Mouse (Mus musculus) erythroblast, adult 5-6 weeks (primary cell): ENCODE data around the gene Ubtd2. TPM values are rescaled to one million over a fixed set of nuclear protein-coding genes. Genes with fewer than 3 reads are reported as not detected.
"Not testable (repeated sequence)": the region's sequence is repeated elsewhere in the genome, so short reads cannot be mapped to it uniquely, and the experiment has no call there.

Experiments
- ATAC-seq: replicated peaks from 2 replicates; pipeline ENCODE4 v1.8.0; 2016; ENCODE audit warnings: moderate number of reproducible peaks, mild to moderate bottlenecking, moderate TSS enrichment, inconsistent platforms; ENCODE audit not compliant: poor library complexity, low FRiP score, severe bottlenecking
- total RNA-seq, 2 experiments: library from RNA; stranded (forward) in 1 of 2; stranded (reverse) in 1 of 2; fragments of 150-400 nt in 1 of 2; fragments of 200-764, 138-1000 nt in 1 of 2; gene quantifications; 2 replicates each; pipeline versions ENCODE4 v1.2.3 to v1.2.4; 2015 to 2017; ENCODE audit warnings: low replicate concordance in 2 of 2

The Ubtd2 gene
- total RNA-seq, 2 experiments from 2014 or later: 0.58 TPM; not detected in 1

DNA sequence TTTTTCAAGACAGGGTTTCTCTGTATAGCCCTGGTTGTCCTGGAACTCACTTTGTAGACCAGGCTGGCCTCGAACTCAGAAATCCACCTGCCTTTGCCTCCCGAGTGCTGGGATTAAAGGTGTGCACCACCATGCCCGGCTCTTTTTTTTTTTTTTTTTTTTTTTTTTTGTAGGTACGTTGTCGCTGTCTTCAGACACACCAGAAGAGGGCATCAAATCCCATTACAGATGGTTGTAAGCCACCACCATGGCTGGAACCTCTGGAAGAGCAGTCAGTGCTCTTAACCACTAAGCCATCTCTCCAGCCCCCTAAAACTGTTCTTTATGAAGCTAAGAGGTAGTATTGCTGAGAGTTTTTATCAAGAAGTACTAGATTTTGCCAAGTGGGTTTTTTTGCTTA lies 59.7 kb downstream of the Ubtd2 start:
- ATAC-seq: not testable (repeated sequence)

DNA sequence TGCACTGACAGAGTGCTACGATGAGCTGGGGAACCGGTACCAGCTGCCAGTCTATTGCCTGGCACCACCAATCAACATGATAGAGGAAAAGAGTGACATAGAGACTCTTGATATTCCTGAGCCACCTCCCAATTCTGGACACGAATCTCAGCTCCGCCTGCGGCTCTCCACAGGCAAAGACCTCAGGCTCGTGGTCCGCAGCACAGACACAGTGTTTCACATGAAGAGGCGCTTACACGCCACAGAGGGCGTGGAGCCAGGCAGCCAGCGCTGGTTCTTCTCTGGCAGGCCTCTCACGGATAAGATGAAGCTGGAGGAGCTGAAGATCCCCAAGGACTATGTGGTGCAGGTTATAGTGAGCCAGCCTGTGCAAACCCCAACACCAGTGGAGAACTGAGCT lies 60.9 kb downstream of the Ubtd2 start:
- no peak for ATAC-seq

DNA sequence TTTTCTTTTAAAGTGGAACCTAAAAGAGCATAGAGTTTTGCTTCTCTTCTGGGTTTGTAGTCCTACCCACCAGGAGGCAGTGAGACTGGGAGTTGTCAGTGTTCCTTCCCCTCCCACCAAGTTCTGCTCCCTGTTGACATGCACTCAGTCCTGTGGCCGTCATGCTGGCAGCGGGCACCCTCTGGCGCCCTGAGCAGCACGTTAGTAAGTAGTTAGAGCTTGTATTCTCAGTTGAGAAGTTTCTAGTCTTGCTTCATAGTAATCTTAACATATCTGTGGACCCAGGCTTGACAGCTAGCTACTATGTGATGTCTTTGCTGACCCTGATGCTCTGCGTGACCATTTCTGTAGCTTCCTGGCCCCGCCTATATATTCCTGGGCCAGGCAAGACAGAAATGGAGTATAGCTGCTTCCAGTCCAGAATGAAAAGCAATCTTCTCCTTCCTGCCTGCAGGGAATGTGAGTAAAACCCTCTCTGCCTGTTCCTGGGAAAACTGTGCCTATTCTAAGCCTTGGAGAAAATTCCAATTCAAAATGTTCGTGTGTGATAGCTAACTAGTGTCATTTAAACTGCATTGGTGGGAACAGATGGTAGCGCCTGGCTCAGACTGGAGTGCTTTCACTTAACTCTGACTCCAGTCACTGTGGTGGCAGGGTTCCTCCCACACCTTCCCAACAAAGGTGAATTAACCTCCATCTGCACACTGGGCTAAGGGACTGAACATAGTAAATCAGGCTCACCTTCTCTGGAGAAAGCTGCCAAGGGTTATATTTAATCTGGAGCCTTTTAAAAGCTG lies 61.9 kb downstream of the Ubtd2 start:
- ATAC-seq: no peak

DNA sequence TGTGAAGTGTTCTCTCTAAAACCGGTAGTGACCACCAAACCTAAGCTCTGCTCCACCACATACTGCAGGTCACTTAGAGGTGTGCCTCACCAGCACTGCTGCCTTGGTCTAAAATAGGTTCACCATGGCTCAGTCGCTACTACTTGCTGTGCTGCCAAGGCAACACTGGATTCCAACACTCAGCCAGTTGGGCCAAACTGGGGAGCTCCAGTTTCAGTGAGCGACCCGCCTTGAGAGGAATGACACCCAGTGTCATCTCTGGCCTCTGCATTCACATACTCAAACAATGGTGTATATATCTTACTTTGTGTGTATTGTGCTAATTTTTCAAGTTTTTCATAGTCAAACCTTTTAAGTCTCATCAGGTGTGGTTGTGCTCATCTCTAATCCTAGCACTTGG lies 63.6 kb downstream of the Ubtd2 start:
- ATAC-seq: no peak

DNA sequence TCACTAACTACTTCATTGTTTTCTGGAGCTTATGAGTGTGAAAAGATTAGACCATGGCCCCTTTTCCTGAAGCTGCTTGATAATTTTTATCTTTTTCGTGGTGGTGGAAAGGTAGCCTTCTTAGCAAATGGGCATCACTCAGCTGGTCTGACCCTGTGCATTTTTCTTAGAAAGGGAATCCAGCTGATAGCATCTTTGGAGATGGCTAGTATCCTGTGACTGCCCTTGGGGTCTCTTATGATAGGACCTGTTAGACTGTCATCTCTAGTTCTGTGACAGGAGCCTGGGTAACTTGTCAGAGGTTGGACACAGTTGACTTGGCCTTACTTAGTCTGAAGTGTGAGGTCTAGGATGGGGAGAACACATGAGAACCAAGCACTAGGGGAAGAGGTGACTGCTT lies 64.2 kb downstream of the Ubtd2 start:
- ATAC-seq: no peak

DNA sequence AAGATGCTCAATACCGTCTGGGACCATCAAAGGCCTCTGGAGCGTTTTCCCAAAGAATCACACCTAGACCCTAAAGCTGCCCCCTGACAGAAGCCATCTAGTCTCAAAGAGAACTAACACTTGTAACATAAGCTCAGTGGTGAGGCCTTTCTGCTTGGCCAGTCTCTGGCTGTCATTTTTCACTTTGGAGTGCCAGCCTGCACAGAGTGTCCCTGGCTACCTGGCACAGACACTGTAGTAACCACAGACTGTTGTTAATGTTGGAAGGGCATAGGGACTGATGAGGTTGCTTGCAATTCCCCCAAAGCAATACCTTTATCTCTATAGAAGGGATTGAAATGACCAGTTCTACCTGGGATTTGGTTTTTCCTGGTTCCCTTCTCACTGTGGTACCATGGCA lies 66.1 kb downstream of the Ubtd2 start:
- no peak for ATAC-seq

DNA sequence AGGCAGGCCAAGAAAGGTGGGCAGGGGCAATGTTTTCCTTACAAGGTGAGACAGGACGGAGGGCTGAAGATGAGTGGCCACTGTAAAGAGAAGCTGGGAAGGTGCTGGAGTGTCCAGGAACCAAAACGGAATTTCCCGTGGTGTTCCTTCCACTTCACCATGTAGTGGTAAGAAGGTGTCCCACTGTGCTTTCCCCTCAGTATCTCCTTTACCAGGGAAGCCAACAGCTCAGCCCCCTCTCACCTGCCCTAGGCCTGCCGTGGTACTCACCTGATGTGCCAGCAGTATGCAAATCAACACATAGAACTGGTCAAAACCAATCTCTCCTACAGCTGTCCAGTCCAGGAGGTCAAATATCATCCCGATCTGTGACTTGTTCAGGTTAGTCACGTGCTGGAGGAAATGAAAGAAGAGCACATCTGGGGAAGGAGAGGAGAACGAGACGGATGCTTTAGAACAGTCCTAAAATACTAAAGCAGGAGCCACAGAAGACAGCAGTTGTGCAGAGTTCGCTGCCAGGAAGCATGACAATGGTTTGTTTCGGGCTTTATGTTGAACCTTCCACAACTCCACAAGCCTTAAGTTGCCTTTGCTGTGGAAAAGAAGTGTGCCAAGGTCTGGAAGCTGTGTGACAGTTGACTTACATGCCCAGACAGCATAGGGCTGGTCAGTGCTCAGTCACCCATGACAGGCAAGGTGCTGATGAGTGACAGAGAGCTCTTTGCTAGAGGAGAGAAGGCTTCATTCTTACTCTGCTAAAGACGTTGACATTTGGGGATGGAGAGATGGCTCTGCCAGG lies 69.2 kb downstream of the Ubtd2 start:
- ATAC-seq: no peak

DNA sequence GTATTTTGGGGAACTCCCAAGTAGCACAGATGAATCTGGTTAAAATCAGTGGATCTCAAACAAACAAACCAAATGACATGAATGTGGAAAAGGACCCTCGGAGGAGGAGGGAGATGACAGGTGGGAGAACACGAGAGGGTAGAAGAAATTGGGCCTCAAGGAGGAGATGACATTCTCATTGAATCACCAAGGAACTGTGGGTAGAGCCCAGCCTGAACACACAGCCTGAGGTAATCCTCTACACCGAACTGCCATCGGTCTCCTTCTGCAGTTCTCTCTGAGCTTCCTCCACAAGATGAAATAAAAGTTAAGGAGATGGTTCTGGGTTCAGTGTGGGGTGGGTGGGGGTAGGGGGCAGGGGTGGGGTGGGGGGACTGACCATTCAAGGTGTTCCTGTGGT lies 71.8 kb downstream of the Ubtd2 start:
- no peak for ATAC-seq

DNA sequence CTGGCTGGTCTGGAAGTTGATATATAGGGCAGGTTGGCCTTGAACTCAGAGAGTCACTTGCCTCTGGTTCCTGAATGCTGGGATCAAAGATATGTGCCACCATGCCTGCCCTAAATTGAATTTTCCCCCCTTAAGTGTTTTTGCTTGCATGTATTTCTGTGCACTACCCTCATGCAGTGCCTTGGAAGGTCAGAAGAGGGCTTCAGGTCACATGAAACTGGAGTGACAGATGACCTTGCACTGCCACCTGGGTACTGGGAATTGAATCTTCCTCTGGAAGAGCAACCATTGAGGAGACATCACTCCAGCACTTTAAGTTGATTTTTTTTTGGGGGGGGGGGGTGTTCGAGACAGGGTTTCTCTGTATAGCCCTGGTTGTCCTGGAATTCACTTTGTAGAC lies 75.0 kb downstream of the Ubtd2 start:
- no peak for ATAC-seq

DNA sequence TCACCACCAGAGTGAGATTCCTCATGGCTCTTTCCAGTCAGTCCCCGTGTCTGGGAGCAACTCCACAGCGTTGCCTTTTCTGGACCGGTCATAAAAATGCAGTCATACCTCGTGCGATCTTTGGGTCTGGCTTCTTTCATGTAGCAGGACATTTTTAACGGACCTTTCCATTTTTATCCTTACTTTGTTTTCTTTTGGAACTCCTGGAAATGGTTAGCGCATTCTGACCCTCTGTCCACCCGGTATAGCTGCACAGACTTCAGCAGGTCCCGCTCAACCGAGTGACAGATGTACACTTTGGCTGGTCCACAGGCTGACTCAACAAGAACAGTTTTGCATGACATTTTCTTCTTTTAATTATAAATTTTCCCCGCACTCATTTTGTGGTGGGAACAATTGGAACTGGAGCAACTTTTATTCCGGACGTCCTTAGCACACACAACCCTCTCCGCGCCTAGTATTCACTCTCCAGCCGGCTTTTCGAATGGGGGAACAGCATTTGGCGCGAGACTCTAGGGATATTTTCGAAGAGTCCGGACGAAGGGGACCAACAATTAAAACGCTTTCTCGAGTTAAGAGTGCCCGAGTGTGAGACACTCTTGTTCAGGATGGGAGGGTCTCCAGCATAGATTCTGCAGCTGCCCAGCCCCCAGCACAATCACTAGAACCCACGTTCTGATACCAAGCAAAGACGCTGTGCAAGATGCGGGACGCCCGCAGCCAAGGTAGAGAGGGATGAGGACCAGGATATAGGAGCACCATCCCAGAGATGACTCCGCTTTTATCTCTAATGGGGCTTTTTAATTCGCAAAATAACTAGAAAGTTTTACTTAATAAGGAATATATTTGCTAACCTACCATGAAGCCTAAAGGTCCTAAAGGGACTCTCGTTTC lies 76.9 kb downstream of the Ubtd2 start, which contains the start of gene Efcab9:
Gene Efcab9, minus strand, starts transcription at position 211 of the 894 bp plus-strand sequence.
- ATAC-seq: no peak

DNA sequence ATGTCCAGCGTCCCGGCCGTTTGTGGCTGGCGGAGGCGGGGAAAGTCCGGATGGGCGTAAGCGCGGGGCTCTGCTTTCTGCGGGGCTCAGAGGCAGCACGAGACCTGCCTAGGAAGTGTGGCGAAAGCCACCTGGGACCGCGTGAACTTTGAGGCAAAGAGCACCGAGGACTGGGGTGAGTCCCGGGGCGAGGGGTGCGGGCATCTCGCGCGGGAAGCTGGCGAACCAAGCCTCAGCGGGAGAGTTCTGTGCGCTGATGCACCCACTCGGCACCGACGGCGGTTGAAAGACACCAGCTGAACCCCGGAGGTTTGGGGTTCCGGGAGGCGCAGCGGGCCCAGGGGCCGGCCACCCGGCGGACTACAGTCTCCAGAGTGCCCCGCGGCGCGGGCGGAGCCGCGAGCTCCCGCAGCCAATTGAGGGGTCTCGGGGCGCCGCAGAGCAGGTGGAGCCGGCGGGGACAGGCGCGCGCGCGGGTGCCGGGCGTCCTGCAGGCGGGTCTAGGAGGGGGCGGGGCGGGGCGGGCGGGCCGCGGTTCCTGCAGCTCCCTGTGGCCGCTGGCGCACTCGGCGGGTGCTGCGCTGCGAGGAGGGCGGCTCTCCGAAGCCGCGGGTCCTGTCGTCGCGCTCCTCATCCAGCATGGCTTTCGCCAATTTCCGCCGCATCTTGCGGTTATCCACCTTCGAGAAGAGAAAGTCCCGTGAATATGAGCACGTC lies 77.8 kb downstream of the Ubtd2 start, which contains the start of gene Stk10:
Gene Stk10, plus strand, starts transcription at position 541 of the 717 bp plus-strand sequence.
- ATAC-seq: no peak

DNA sequence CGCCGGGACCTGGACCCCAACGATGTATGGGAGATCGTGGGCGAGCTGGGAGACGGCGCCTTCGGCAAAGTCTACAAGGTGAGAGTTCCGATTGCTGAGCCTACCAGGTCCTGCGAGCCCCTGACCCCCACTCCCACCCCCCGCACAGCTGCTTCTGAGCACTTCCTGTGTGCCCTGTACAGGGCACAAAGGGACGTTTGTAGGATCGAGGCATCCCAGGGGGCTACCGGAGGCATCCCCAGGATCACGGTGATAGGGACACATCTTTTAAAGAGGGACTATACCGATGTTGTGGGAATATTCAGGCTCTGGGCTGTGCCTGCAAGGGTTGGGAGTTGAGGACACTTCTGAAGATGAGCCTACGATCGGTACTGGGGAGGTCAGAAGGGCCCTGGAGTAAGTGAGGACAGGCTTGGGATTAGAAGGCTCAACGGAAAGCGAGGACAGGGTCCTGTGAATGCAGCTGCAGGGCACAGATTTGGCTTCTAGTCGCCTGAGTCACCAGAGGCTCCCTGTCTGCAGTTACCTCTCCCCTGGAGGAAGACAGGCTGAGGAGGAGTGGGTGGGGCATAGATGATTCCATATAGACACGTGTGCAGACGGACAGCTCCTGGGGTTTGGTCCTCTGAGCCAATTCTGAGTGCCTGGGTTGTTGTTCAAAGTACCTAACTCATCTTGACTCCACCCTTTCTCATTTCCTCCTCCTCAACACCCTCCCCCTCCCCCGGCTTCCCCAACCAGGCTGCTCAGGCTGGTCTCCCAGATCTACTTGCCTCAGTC lies 78.5 kb downstream of the Ubtd2 start:
- ATAC-seq: no peak

DNA sequence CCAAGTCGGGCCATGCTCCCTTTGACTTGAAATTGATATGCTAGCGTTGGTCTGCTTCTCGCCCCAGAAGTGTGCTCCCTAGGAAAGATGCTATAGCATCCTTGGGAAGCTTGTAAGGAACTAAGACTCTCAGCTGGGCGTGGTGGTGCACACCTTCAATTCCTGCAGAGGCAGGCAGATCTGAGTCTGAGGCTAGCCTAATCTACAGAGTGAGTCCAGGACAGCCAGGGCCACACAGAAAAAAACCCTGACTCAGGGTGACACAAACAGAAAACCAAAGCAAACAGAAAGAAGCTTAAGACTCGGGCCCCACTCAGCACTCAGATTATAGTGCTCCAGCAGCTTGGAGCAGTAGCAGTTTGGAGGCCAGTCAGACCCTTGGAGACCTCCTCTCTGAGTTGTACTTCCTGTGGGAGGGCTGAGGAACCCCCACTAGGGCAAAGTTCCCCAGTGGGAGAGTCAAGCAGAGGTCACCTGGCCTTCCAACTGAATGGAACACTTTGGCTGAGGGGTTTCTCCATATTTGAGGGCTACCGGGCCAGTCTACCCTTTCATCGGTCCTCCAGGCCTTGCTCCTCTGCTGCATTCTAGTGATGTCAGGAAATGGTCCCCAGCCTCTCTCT lies 79.4 kb downstream of the Ubtd2 start:
- no peak for ATAC-seq

DNA sequence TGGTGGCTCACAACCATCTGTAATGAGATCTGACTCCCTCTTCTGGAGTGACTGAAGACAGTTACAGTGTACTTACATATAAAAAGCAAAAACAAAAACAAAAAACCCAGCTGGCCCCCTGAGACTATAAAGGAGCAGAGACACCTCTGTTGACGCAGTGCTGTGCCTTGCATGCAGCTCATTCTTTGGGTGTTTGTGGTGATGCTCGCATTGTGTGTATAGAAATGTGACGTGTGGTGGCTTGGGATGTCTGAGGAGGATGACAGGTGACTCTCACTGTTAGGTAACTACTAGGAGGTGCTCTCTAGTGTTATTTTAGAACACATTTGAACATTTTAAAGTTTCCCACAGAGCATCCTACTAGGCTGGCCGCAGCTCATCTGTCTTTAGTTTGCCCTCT lies 80.5 kb downstream of the Ubtd2 start:
- no peak for ATAC-seq

DNA sequence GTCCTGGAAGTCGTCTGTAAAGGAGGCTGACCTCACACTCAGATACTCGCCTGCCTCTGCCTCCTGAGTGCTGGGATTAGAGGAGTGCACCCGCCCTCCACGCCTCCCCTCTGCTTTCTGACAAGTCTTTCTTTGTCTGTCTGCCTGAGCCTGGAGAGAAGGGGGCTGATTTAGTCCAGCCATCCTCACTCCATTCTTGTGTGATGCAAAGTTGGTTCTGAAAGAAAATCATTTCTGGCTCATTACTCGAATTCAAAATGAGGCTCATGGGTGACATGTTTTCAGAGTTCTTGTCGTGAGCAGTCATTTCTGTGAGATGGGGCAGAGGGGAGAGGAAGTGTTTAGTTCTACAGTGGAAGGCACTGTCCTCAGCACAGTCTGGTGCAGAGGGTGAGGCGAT lies 81.8 kb downstream of the Ubtd2 start:
- no peak for ATAC-seq

DNA sequence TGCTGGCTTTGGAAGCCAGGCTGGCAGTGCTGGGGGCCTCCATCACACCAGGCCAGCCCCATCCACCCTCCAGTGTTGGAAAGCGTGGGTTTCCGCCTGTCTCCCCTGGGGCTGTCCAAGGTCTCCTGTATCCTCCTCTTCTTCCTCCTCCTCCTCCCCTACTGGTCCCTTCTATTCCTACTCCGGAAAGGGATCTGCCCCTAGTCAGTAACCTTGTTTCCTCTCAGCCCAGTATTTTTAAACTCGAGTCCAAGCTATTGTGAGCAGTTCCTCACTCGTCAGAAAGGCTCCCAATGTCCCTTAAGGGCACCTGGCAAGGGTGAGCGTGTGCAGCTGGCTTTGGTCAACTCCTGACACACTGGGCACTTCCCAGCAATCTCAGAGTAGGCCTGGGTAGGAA lies 83.3 kb downstream of the Ubtd2 start:
- no peak for ATAC-seq

DNA sequence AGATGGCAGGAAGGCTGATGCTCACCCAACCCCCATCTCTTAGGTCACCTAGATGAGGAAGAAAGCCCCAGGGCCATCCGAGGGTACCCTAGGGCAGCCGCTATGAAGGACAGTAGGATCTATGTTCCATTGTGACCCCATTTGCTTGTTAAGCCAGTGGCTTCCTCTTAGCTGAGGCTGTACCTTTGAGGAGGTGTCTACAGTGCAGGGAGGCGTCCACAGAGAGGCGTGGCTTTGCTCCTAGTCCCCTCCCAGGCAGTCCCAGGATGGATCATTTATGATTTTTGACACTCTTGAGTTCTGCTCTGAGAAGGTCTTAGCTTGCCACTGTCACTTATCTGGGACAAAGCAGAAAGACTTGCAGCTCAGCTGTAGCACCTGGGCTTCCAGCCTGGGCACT lies 83.7 kb downstream of the Ubtd2 start:
- ATAC-seq: no peak

DNA sequence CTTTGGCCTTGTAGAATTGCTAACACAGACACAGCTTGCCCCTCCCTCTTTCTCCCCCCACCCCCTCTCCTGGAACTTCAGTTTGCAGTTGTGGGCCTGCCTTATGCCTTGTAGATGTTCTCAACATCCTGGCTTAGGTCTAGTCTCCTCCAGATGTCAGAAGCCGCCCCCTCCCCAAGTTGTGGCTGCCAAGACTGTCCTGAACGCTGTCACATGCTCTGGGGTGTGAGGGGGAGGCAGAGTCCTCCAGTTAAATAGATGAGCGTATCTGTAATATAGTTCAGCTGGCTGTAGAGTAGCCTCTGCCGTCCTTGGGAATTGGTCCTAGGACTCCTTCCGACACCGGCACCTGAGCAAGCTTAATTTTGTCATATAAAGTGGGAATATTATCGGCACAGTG lies 84.5 kb downstream of the Ubtd2 start:
- ATAC-seq: no peak
